Mouse (Mus musculus) lung, postnatal 4 days (tissue): Measurements from ENCODE around the gene D630036H23Rik.
A peak's percentile ranks its signal among the peaks of the same experiment; 100 is the strongest.
"Not testable (repeated sequence)": the region's sequence is repeated elsewhere in the genome, so short reads cannot be mapped to it uniquely, and the experiment has no call there.

ENCODE experiments used
- DNase-seq, 2 experiments: peaks; one replicate each; pipeline ENCODE4 v3.0.0; 2021

Gene D630036H23Rik

DNA sequence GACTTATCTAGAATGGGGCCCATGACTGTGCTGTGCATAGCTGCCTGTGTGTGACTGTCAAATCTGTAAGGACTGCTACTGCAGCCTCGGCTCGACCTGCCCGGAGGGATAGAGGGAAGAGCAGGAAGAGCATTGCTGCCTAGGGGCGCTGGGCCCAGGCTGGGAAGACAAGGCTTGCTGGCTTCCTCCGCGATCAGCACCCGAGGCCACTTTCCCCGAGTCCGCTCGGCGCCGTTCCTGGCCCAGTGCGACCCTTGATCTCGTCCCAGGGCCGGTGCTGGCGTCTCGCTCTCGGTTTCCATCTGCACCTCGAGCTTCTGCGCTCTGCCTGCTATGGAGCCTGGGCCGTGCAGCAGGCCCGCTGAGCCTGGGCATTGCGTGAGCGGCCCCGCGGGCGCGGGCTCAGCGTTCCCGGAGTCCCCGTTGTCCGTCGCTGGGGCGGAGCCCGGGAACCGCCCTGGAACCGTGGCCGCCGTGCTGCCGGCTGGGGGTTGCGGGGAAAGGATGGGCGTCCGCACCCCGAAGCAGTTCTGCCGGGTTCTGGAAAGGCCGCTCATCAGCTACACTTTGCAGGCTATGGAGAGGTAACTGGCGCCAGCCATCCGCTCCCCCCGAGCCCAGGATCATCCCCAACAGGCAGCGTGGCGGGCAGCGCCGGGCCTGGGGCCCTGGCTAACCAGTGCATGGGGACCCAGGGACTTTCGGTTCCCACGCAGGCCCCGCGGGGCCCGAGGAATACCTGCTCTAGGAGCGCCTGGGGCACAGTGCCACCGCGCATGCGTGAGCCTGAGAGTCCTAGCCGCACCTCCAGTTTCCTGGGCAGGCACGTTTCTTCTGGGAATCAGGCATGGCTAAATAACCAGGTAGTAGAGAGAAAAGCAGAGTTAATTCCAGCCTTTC lies at the start of gene D630036H23Rik, which contains the start of gene Ispd:
Gene D630036H23Rik (minus strand): TSS at position 741 of the 900 bp plus-strand sequence.
Gene Ispd (plus strand): TSS at position 10 of the 900 bp plus-strand sequence.
- DNase-seq: peak; percentile 90 to 92

- peak in 1 of 2 experiments; percentile 24 for DNase-seq
Measured at GRCm38 (mm10) chr12:36426163-36427045, 44.4 kb upstream of the D630036H23Rik start.

DNA sequence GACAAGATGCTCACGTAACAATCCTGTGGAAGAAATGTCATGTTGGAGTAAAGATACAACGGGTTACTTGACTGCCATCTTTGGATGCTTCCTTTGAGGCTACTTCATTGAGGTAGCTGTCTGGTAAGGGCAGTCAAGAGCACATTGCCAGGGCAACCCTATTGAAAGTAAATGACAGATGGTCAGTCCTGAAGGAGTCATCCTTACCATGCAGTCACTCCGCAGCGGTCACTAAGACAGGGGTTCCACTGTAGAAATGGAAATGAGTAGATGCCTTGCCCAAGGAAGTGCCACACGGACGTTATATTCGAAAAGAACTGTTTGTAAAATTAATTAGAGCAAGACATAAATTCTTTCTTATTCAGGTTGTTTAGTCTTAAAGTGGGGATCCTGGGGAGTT lies 43.3 kb upstream of the D630036H23Rik start:
- DNase-seq: no peak

GRCm38 (mm10) chr12:36423677-36424076 lies 41.7 kb upstream of the D630036H23Rik start:
- DNase-seq: no peak

DNA sequence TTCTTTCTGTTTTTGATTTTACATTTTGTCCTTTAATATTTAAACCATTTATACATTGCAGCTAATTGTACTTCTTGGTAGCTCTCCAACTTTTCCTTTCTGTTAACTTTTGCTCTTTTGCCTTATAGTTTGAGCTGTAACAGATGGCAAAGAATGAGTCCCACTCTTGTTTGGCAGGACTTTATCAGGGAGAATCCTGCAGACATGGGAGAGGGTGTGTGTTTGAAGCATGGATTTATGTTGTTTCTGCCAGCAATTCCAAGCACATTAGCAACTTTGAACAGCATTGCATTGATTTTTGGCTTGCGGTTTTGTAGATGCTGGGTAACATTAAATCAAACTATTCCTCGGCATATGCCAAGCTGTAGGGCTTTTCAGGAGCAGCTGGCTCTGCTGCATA lies 13.1 kb upstream of the D630036H23Rik start:
- DNase-seq: no peak

- DNase-seq: no peak
Measured at GRCm38 (mm10) chr12:36386991-36387390, 5.0 kb upstream of the D630036H23Rik start.

GRCm38 (mm10) chr12:36385386-36385785 lies 3.4 kb upstream of the D630036H23Rik start:
- no peak for DNase-seq

DNA sequence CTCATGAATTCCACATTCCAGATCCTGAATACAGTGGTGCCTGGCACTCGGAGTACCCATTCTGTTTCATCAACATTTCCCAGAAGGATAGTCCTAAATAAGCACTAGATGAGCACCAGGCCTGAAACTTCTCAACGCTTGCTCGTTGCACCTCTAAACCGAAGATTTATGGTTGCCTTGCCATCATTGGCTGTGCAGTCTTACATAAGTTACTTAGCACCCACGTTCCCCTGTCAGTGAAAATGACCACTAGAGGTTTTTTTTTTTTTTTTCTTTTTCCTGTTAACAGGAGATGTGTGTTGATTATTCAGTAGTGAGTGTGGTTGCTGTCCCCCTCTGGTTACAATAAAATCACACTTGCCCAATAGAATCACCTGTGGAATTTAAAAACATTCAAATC lies 1.2 kb downstream of the D630036H23Rik start:
- no peak for DNase-seq

GRCm38 (mm10) chr12:36380254-36380653 lies 1.7 kb downstream of the D630036H23Rik start:
- no peak for DNase-seq

DNA sequence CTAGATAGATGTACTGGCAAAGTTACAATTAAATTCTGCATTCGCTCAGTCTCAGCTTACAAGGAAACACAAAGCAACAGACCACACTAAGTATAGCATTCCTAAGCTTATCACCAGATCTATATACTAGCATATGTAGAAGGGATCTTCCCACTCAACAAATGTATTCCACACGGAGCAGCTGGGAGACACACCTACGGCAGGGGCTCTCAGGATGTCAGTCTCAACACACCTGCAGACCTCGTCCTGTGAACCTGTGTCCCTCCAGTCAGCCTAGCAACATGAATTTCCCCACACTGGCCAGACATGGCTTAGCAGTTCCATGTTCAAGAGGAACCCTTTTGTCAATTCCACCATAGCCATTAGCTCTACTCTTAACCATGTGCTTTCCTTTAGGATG lies 5.6 kb downstream of the D630036H23Rik start:
- DNase-seq: not testable (repeated sequence)

DNA sequence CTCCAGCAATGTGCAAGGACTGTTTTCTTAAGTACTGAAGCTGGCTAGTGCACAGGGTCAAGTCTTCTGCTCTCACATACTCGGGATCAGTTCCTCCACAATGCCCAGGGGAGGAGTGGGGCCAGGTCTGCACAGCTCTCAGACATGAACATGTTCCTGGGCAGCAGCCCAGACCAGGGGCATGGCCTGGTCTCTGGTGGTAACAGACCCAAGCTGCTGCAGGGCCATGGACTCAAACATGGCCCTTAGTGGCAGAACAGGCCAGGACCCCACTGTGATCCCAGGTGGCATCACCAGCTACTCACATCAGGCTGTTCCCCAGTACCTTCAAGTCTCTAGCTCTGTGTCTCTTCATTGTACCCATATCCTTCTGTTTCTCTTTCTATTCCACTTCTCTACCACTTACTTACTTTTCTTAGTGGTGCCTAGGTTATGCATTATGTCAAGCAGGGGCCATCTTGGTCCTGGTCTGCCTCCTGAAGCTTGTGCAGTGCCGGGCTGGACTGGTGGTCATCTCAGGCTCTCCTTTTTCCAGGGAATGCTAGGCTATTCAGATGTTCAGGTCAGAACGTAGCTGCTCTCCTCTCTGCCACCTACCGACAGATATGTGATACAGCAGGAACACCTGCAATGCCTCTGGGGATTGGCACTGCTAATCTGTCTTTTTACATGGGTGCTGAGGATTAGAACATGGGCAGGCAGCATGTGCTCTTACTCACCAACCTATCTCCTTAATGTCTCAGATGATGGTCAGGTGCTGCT lies 8.6 kb downstream of the D630036H23Rik start:
- no peak for DNase-seq

- DNase-seq: no peak
Measured at GRCm38 (mm10) chr12:36364013-36364412, 18.0 kb downstream of the D630036H23Rik start.

DNA sequence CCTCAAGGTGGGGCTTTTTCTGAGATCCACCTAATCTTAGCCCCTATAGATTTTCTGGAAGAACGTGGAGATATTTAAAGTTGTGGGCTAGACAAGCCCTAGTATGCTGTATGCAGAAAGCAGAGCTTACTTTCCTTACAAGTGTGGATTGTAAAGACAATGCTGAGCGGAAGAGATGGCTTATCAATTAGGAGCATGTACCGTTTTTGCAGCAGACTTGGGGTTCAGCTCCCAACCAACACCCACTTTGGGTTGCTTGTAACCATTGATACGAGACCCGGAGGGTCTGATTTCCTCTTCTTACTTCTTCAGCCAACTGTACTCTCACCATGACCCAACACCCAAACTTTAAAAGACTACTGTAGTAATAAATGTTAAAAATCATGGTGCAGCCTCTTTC lies 21.3 kb downstream of the D630036H23Rik start:
- no peak for DNase-seq

- DNase-seq: no peak
Measured at GRCm38 (mm10) chr12:36360064-36360463, 21.9 kb downstream of the D630036H23Rik start.

- no peak for DNase-seq
Measured at GRCm38 (mm10) chr12:36344131-36344530, 37.9 kb downstream of the D630036H23Rik start.

GRCm38 (mm10) chr12:36333837-36334281 lies 48.1 kb downstream of the D630036H23Rik start:
- DNase-seq: peak in 1 of 2 experiments; percentile 24

- DNase-seq: no peak
Measured at GRCm38 (mm10) chr12:36332676-36333075, 49.3 kb downstream of the D630036H23Rik start.
